Mouse (Mus musculus): ENCODE data around the gene Muc15. TPM values are rescaled to one million over a fixed set of nuclear protein-coding genes. Genes with fewer than 3 reads are reported as not detected.

Gene Muc15
- not detected in 2 replicates for total RNA-seq (2017)

DNA sequence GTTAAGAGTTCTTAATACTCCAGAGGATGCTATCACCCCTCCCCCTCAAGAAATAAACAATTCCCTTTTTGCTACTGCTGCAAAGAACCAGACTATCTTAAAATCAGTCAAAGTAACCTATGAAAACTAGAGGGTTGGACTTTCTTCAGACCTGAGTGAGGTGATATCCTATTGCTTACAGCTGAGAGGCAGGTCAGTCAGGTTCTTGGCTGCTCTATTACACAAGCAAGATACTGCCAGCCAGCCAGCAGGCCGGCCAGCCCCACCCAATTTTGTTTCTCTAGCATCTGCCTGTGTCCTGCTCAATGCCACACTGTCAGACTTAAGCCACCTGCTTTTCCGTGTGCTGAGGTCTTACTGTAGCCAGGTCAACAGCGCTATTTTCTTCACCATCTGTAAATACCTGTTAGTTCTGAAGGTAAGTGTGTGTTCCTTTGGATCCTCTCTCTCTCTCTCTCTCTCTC is at the start of gene Muc15:
Muc15 (plus strand) TSS at position 51 of the 464 bp plus-strand sequence.
- no peak for ATAC-seq (replicated peaks; ENCODE audit: low read depth, poor library complexity, severe bottlenecking)

- ATAC-seq (replicated peaks; ENCODE audit: low read depth, poor library complexity, severe bottlenecking), result no peak
These were observed 11.7 kb upstream of the Muc15 start for GRCm38 (mm10) chr2:110709436-110709835.

DNA sequence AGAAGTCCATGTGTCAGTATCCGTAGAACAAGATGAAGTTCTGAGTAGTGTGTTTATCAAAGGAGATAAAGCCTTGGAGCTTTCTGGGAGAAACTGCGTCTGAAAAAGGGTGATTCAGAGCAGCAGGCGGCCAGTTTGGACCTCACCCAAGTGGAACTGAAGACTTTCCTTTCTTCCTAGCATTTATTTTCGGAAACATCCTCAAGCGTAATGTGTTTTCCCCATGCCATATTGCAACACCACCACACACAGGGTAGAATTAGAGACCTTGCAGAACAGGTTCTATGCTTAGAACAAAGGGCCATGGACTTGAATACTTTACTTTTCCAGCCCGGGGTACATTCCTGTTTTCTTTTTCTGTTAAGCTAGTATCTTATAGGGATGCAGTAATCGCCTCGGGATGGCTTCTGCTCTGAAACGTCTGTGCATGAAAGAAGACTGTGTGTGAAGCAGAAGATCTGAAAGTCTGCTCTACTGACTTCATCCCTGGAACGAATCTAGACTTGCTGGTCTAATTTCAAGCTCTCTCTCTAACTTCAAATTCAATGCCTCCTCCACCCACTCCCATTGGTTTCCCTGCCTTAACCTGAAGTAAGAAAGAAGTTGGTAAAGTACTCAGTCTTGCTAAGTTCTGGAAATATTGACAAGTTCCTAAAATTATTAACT is 11.0 kb upstream of the Muc15 start:
- no peak for ATAC-seq (replicated peaks; ENCODE audit: low read depth, poor library complexity, severe bottlenecking)

DNA sequence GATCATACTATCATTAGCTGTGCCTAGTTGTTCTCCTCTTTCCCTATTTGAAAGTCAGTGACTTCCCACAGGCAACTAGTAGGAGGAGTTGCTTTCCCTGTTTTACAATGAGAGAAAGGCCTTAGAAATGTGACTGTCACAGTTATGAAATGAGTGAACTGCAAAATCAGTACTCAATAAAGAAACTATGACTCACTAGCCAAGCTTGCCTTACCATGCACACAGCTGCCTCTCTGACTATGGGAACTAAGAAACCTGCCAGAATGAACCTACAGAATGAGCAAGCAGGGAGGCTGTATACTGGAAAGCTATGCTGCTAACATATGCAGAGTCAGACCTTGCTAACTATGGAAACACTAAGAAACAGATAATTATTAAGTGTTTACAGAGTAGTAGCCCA is 2.1 kb upstream of the Muc15 start:
- ATAC-seq (replicated peaks; ENCODE audit: low read depth, poor library complexity, severe bottlenecking), result no peak

DNA sequence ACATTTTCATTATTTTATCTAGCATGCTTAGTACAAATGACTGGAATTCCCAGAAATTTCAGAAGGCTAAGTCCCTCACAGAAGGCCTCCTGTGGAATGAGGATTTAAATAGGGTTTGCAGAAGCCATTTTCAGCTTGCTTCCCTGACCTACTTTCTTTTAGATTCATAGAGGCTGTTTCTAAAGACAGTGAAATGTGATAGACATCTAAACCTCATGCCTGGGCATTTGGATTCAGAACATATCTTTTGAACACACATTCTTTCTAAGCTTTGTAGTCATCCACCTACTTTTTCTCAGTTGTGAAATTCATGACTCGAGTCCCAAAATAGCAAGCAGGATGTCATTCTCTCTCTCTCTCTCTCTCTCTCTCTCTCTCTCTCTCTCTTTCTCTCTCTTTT is 1.1 kb downstream of the Muc15 start:
- ATAC-seq (replicated peaks; ENCODE audit: low read depth, poor library complexity, severe bottlenecking), result no peak

DNA sequence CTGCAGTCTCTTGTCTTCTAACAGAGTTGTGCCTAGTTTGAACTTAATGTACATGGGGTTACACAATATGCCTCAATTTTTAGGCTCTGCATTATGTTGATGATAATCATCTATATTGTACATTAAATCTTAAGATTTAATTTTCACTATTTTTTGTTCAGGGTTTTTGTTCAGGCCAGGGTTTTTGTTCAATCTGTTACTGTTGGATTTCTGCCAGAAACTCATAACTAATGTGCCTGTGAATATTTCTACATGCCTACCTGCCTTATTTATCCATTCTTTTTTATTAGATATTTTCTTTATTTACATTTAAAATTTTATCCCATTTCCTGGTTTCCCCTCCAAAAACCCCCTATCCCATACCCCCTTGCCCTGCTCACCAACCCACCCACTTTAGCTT is 5.0 kb downstream of the Muc15 start:
- ATAC-seq (replicated peaks; ENCODE audit: low read depth, poor library complexity, severe bottlenecking), result no peak

DNA sequence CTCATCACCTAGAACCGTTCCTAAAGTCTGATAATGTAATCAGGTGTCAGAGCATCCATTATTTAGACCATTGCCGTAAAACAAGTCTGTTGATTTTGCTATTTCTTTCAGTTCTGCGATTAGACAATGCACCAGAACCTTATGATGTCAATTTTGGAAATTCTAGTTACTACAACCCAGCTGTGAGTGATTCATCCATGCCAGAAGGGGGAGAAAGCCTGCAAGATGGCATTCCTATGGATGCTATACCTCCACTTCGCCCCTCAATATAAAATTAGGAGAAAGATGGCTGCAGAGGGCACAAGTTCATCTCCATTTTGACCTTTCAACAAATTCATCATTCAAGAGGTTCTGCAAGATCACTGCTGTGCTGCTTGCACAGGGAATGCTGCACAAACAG is 16.1 kb downstream of the Muc15 start:
- ATAC-seq (replicated peaks; ENCODE audit: low read depth, poor library complexity, severe bottlenecking), result no peak

GRCm38 (mm10) chr2:110737981-110738380 is 16.8 kb downstream of the Muc15 start:
- no peak for ATAC-seq (replicated peaks; ENCODE audit: low read depth, poor library complexity, severe bottlenecking)

DNA sequence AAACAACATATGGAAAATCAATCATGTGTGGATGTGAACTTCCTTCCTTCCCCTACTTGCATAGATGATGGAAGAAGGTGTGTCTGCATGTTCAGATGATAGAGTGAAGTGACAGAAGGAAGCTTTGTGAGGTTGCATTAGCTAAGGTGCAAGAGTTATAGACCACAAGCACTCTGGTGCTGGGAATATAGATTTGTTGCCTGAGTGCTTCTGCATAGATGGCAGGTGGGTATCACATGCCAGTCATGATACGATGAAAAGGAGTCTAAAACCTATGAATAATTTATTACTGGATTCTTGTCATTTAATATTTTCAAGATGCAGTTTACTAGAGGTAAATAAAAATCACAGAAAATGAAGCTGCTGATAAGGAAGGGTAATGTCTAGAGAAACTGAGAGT is 18.6 kb downstream of the Muc15 start:
- no peak for ATAC-seq (replicated peaks; ENCODE audit: low read depth, poor library complexity, severe bottlenecking)

- ATAC-seq (replicated peaks; ENCODE audit: low read depth, poor library complexity, severe bottlenecking), result no peak
These were observed 19.4 kb downstream of the Muc15 start for GRCm38 (mm10) chr2:110740493-110740892.

DNA sequence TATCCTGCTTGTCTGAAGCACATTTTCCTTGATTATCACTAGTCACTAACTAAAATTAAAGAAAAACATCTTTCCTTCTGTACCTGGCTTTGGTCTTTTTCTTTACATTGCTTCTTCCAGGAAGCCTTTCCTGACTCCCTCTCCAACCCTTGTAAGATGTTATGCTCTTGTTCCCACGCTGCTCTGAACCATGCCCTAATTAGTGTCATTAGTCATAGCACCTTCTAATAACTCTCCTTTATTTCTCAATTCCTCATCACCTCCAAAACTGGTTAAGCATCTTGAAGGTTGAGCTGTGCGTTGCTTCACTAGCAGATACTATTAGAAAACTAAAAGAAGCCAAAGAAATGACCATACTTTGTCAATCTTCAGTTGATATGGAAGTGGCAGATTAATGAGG is 36.4 kb downstream of the Muc15 start:
- no peak for ATAC-seq (replicated peaks; ENCODE audit: low read depth, poor library complexity, severe bottlenecking)

- no peak for ATAC-seq (replicated peaks; ENCODE audit: low read depth, poor library complexity, severe bottlenecking)
These were observed 38.3 kb downstream of the Muc15 start for GRCm38 (mm10) chr2:110759434-110759833.

DNA sequence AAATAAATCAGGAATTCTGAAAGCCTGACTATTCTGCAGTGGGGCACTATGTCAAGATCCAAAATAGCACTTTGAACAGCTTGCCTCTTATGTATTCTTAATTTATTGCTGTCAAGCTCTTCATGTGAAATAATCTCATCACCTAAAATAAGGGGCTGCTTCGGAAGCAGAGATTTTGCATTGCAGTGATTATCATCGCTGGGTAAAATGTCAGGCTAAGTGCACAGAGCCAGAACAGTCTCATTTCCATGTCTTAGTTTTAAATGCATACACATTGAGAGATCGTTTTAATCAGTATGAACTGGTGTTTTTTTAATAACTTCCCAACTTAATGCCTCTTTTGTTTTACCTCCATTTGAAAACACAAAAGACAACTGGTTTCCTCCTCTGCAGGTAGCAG is 66.3 kb downstream of the Muc15 start:
- no peak for ATAC-seq (replicated peaks; ENCODE audit: low read depth, poor library complexity, severe bottlenecking)

Other genes starting within 250 kb of the Muc15 start
- gene Slc5a12, start 124.0 kb upstream of the Muc15 start, total RNA-seq (2017), result not detected in 2 replicates
- not detected in 2 replicates for gene Ano3, start 229.6 kb downstream of the Muc15 start, total RNA-seq (2017)